Mouse (Mus musculus) brain, embryonic 14.5 days (tissue): ENCODE measurements around the gene Tmem115.

Source experiments
- CTCF ChIP-seq: fragments of 200-500 bp; IDR thresholded peaks from 2 replicates; pipeline ENCODE4 v1.5.1; 2012; ENCODE audit warnings: inconsistent platforms, mild to moderate bottlenecking, moderate library complexity, borderline replicate concordance; ENCODE audit not compliant: insufficient read depth, insufficient read length; ENCODE audit errors: extremely low read depth
- POLR2A ChIP-seq: fragments of 200-500 bp; IDR thresholded peaks from 2 replicates; pipeline ENCODE4 v1.6.1; 2012; ENCODE audit warnings: mild to moderate bottlenecking, inconsistent platforms, borderline replicate concordance; ENCODE audit not compliant: poor library complexity, insufficient read depth, insufficient read length, severe bottlenecking; ENCODE audit errors: extremely low read depth

GRCm38 (mm10) chr9:107504662-107505537 lies 28.8 kb upstream of the Tmem115 start:
- TF ChIP-seq POLR2A (no peak), CTCF (no peak)
